8 mouse cellular contexts compared by ENCODE assay signal in the genomic region with DNA sequence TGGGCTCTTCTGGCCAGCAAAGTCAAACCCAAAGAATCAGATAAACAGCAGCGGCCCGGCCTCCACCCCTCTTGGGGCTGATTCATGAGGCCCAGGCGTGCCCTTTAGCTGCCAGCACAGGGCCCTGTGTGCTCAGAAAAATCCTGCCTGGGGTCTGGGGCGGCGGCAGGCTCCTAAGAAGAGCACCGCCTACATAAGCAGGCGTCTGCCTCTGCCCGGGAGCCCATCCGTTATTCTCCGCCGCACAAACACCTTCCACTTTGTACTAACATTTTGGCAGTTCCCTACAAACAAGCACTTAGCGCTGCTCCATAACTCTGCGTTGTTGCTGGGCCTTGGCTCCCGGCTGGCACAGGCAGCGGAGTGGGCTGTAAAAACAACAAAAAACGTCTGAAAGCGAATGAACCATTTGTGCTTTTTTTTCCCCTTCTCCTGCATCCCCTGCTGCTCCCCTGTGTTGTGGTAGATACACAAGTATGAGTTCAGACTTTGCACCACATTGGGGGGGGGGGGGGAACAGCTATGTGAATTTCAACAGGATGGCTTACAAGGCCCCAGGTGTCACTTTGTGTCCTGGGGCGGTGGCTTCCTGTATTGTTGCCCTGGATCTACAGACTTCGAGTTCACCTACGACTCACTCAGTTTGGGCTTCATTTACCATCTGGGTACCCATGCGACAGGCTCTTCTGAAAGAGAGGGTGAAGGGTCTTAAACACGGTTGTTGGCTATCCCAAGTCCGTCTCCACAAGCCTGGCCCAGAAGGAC.
DNase-seq lines count a peak whose midpoint lies in the region; ATAC-seq and TF ChIP-seq lines count a peak whose summit lies in the region.
"Had no signal": no experiment of that assay in that cellular context is flagged by ENCODE, and none has a peak within 500 bp of the region (broad histone marks: within the 10 kb centered on the region; RNA-seq: fewer than 3 reads in every experiment).

No protein-coding gene starts in this region.

- H3K9ac ChIP-seq in kidney, embryonic 15.5 days: no peak overlapping the region
- H3K9ac ChIP-seq in forebrain, postnatal 0 days: no peak overlapping the region
- H3K9ac ChIP-seq in stomach, postnatal 0 days (ENCODE audit: low read length): no peak overlapping the region
- no peak overlapping the region for H3K9ac ChIP-seq in liver, postnatal 0 days (replicated peaks)

- TF ChIP-seq POLR2A in kidney, adult 2 months (IDR thresholded peaks at IDR 0.05; ENCODE audit: low read depth, low read length): no peak
- TF ChIP-seq POLR2A in brain, embryonic 14.5 days (IDR thresholded peaks at IDR 0.05; ENCODE audit: borderline replicate concordance, extremely low read depth, insufficient read depth, insufficient read length, poor library complexity, severe bottlenecking): no peak

- H3K4me3 ChIP-seq in kidney, embryonic 15.5 days (replicated peaks): no peak overlapping the region
- no peak overlapping the region for H3K4me3 ChIP-seq in kidney, adult 2 months (ENCODE audit: insufficient read depth, low read depth, low read length)
- H3K4me3 ChIP-seq in forebrain, postnatal 0 days (ENCODE audit: low read depth, low read length): no peak overlapping the region
- H3K4me3 ChIP-seq in stomach, postnatal 0 days (ENCODE audit: low read depth, low read length): no peak overlapping the region
- no peak overlapping the region for H3K4me3 ChIP-seq in liver, postnatal 0 days (ENCODE audit: low read depth, low read length)
- no peak overlapping the region for H3K4me3 ChIP-seq in gastrocnemius, adult 2 months

- WGBS in kidney, embryonic 15.5 days: 30% methylated on average over 23 of the region's 23 CpGs
- 60% methylated on average over 23 of the region's 23 CpGs for WGBS in kidney, adult 2 months
- 30% methylated on average over 23 of the region's 23 CpGs for WGBS in forebrain, postnatal 0 days
- WGBS in stomach, postnatal 0 days: 34% methylated on average over 23 of the region's 23 CpGs
- WGBS in liver, postnatal 0 days (ENCODE audit: insufficient replicate concordance): 67% methylated on average over 23 of the region's 23 CpGs

- TF ChIP-seq EP300 in stomach, postnatal 0 days (optimal IDR thresholded peaks at IDR 0.05): no peak
- TF ChIP-seq EP300 in liver, postnatal 0 days (IDR thresholded peaks at IDR 0.05; ENCODE audit: low read depth): no peak

- no peak for DNase-seq in kidney, adult 2 months
- peak; percentile 76 for DNase-seq in brain, embryonic 14.5 days (ENCODE audit: low read depth)
- no peak for DNase-seq in forebrain, postnatal 0 days
- peak; percentile 26 for DNase-seq in stomach, postnatal 0 days (ENCODE audit: low spot score)
- DNase-seq in liver, postnatal 0 days: no peak
- DNase-seq in gastrocnemius, adult 2 months: no peak
- DNase-seq: left cerebral cortex, postnatal 4 days had no signal

- H3K9me3 ChIP-seq in kidney, embryonic 15.5 days (replicated peaks): no peaks in the 10 kb centered on the region
- H3K9me3 ChIP-seq in forebrain, postnatal 0 days (ENCODE audit: low read length): no peaks in the 10 kb centered on the region
- no peaks in the 10 kb centered on the region for H3K9me3 ChIP-seq in stomach, postnatal 0 days (ENCODE audit: control insufficient read depth, low read length)
- no peaks in the 10 kb centered on the region for H3K9me3 ChIP-seq in liver, postnatal 0 days (ENCODE audit: low read length)

- intact Hi-C loops in gastrocnemius, adult 2 months (cut with DNase I): no loop called here

- TF ChIP-seq CTCF in kidney, adult 2 months (conservative IDR thresholded peaks at IDR 0.05; ENCODE audit: insufficient read depth, insufficient read length, low read depth, low read length): no peak
- no peak for TF ChIP-seq CTCF in brain, embryonic 14.5 days (IDR thresholded peaks at IDR 0.05; ENCODE audit: borderline replicate concordance, extremely low read depth, insufficient read depth, insufficient read length)
- TF ChIP-seq CTCF in forebrain, postnatal 0 days (IDR thresholded peaks at IDR 0.05; ENCODE audit: low read depth): no peak
- TF ChIP-seq CTCF in stomach, postnatal 0 days (IDR thresholded peaks at IDR 0.05; ENCODE audit: low read depth): no peak
- no peak for TF ChIP-seq CTCF in liver, postnatal 0 days (IDR thresholded peaks at IDR 0.05; ENCODE audit: low read depth)
- no peak for TF ChIP-seq CTCF in gastrocnemius, adult 2 months (IDR thresholded peaks at IDR 0.05)

- H3K27ac ChIP-seq in kidney, embryonic 15.5 days: no peak overlapping the region
- H3K27ac ChIP-seq in kidney, adult 2 months (ENCODE audit: insufficient read depth, low read depth, low read length): no peak overlapping the region
- H3K27ac ChIP-seq in forebrain, postnatal 0 days (ENCODE audit: low read depth, low read length): no peak overlapping the region
- H3K27ac ChIP-seq in stomach, postnatal 0 days (replicated peaks): peak overlapping the region; percentile 1; the same call in 1 of the 2 replicates
- no peak overlapping the region for H3K27ac ChIP-seq in liver, postnatal 0 days (ENCODE audit: low read depth)
- no peak overlapping the region for H3K27ac ChIP-seq in gastrocnemius, adult 2 months

- no peaks in the 10 kb centered on the region for H3K36me3 ChIP-seq in kidney, embryonic 15.5 days
- H3K36me3 ChIP-seq in kidney, adult 2 months (ENCODE audit: control insufficient read depth, insufficient read depth, low read length): no peaks in the 10 kb centered on the region
- H3K36me3 ChIP-seq in forebrain, postnatal 0 days (ENCODE audit: insufficient read depth): no peaks in the 10 kb centered on the region
- H3K36me3 ChIP-seq in stomach, postnatal 0 days (ENCODE audit: control insufficient read depth, insufficient read depth, low read length): no peaks in the 10 kb centered on the region
- no peaks in the 10 kb centered on the region for H3K36me3 ChIP-seq in liver, postnatal 0 days (replicated peaks; ENCODE audit: insufficient read depth, low read length)

- H3K4me1 ChIP-seq in kidney, embryonic 15.5 days: peaks cover 16% of the 10 kb centered on the region
- no peaks in the 10 kb centered on the region; the same call in 1 of the 2 replicates for H3K4me1 ChIP-seq in kidney, adult 2 months (ENCODE audit: control insufficient read depth, insufficient read depth, low read length)
- no peaks in the 10 kb centered on the region for H3K4me1 ChIP-seq in forebrain, postnatal 0 days (ENCODE audit: insufficient read depth)
- H3K4me1 ChIP-seq in stomach, postnatal 0 days (replicated peaks; ENCODE audit: control insufficient read depth, insufficient read depth): no peaks in the 10 kb centered on the region
- 0 out of 2 replicates have a peak, but pooled peaks cover 2% of the 10 kb centered on the region for H3K4me1 ChIP-seq in liver, postnatal 0 days (ENCODE audit: insufficient read depth)

- H3K27me3 ChIP-seq in kidney, embryonic 15.5 days: peaks cover 4% of the 10 kb centered on the region; the same call in 1 of the 2 replicates
- H3K27me3 ChIP-seq in kidney, adult 2 months (replicated peaks; ENCODE audit: control insufficient read depth, insufficient read depth, low read length): no peaks in the 10 kb centered on the region
- H3K27me3 ChIP-seq in forebrain, postnatal 0 days (ENCODE audit: insufficient read depth, low read length): peaks cover 4% of the 10 kb centered on the region
- no peaks in the 10 kb centered on the region for H3K27me3 ChIP-seq in stomach, postnatal 0 days (ENCODE audit: control insufficient read depth, insufficient read depth, low read length)
- H3K27me3 ChIP-seq in liver, postnatal 0 days (ENCODE audit: insufficient read depth, low read length): no peaks in the 10 kb centered on the region

- peak overlapping the region; percentile 19; the same call in 1 of the 2 replicates for H3K4me2 ChIP-seq in kidney, embryonic 15.5 days
- no peak overlapping the region for H3K4me2 ChIP-seq in forebrain, postnatal 0 days (ENCODE audit: low read depth)
- H3K4me2 ChIP-seq in stomach, postnatal 0 days (replicated peaks; ENCODE audit: low read depth): no peak overlapping the region
- no peak overlapping the region for H3K4me2 ChIP-seq in liver, postnatal 0 days (ENCODE audit: low read depth, low read length)

- ATAC-seq in kidney, embryonic 15.5 days (replicated peaks; ENCODE audit: low FRiP score): no peak
- peak; percentile 29; the same call in 1 of the 2 replicates for ATAC-seq in forebrain, postnatal 0 days
- ATAC-seq in stomach, postnatal 0 days (ENCODE audit: low FRiP score, low TSS enrichment): peak; percentile 34; the same call in 1 of the 2 replicates
- ATAC-seq in liver, postnatal 0 days: no peak

Comparison
In these comparisons a context has a peak if more than half of its experiments do, and no peak if none do; other contexts are left out.
1. ATAC-seq: peak in forebrain, postnatal 0 days (single experiment) and stomach, postnatal 0 days (single experiment); none in kidney, embryonic 15.5 days (single experiment) and liver, postnatal 0 days (single experiment).
2. DNase-seq: peak in brain, embryonic 14.5 days (single experiment) and stomach, postnatal 0 days (single experiment); none in kidney, adult 2 months (single experiment), forebrain, postnatal 0 days (single experiment), liver, postnatal 0 days (single experiment) and gastrocnemius, adult 2 months (single experiment).